Mouse (Mus musculus) CH12.LX (cell line): ENCODE data around the gene Cramp1l. TPM values are rescaled to one million over a fixed set of nuclear protein-coding genes. Genes with fewer than 3 reads are reported as not detected.

ENCODE experiments used
- DNase-seq: peaks from one replicate; pipeline ENCODE4 v3.0.0-alpha.2; 2013; ENCODE audit errors: extremely low read depth
- H3K27ac ChIP-seq: 2 replicates; pipeline ENCODE4 v1.5.1; 2012; ENCODE audit warnings: low read depth, mild to moderate bottlenecking, control low read depth, moderate library complexity; ENCODE audit not compliant: insufficient read depth
- H3K27me3 ChIP-seq: replicated peaks from 2 replicates; pipeline ENCODE3; 2012; ENCODE audit warnings: inconsistent platforms
- H3K36me3 ChIP-seq, 2 experiments: replicated peaks in 1 of 2; 2 replicates each; pipeline versions ENCODE3 to v1.6.1; 2012; ENCODE audit warnings: inconsistent platforms in 1 of 2, low read length in 1 of 2, mild to moderate bottlenecking in 1 of 2, mixed read lengths in 1 of 2, moderate library complexity in 1 of 2; ENCODE audit not compliant: control insufficient read depth in 1 of 2, insufficient read depth in 1 of 2
- H3K4me1 ChIP-seq, 2 experiments: 2 replicates each; pipeline ENCODE4 v1.6.1; 2012; ENCODE audit warnings: inconsistent platforms in 1 of 2, moderate library complexity in 1 of 2; ENCODE audit not compliant: insufficient read depth in 2 of 2, control insufficient read depth in 1 of 2
- H3K4me2 ChIP-seq: 2 replicates; pipeline ENCODE4 v1.6.1; 2012; ENCODE audit warnings: low read depth, mild to moderate bottlenecking, control low read depth; ENCODE audit not compliant: poor library complexity, insufficient read depth, severe bottlenecking
- H3K4me3 ChIP-seq, 3 experiments: fragments of 150-350 bp in 1 of 3; sonication (generic) in 1 of 3; replicated peaks in 1 of 3; 2 replicates each; pipeline versions ENCODE3 to v1.5.1; 2011 to 2012; ENCODE audit warnings: low read depth in 2 of 3, low read length in 2 of 3, mild to moderate bottlenecking in 2 of 3, moderate library complexity in 2 of 3, control low read depth in 1 of 3, improper control_type of control experiment in 1 of 3, inconsistent platforms in 1 of 3, mixed read lengths in 1 of 3; ENCODE audit not compliant: poor library complexity in 1 of 3
- H3K79me2 ChIP-seq: replicated peaks from 2 replicates; pipeline ENCODE4 v1.6.1; 2012; ENCODE audit warnings: mild to moderate bottlenecking, moderate library complexity; ENCODE audit not compliant: control insufficient read depth, poor library complexity, insufficient read depth, severe bottlenecking; ENCODE audit errors: extremely low read depth
- H3K9ac ChIP-seq: 2 replicates; pipeline ENCODE4 v1.6.1; 2012; ENCODE audit warnings: low read depth, mild to moderate bottlenecking, control low read depth, moderate library complexity; ENCODE audit not compliant: insufficient read depth
- H3K9me3 ChIP-seq: replicated peaks from 2 replicates; pipeline ENCODE3; 2012; ENCODE audit warnings: low read length, inconsistent platforms, mixed read lengths
- BHLHE40 ChIP-seq: IDR thresholded peaks from 2 replicates; pipeline ENCODE4 v1.6.1; 2011; ENCODE audit warnings: mild to moderate bottlenecking, low read depth, low read length, improper control_type of control experiment
- CHD1 ChIP-seq: IDR thresholded peaks from 2 replicates; pipeline ENCODE4 v1.6.1; 2012; ENCODE audit warnings: low read depth, low read length, improper control_type of control experiment, inconsistent platforms
- CHD2 ChIP-seq: IDR thresholded peaks from 2 replicates; pipeline ENCODE4 v1.6.1; 2011; ENCODE audit warnings: low read length, improper control_type of control experiment
- CTCF ChIP-seq, 2 experiments: IDR thresholded peaks in 1 of 2; conservative IDR thresholded peaks in 1 of 2; 2 replicates each; pipeline ENCODE4 v1.5.1; 2011 to 2012; ENCODE audit warnings: low read depth in 2 of 2, low read length in 2 of 2, improper control_type of control experiment in 1 of 2, inconsistent platforms in 1 of 2, mild to moderate bottlenecking in 1 of 2, moderate library complexity in 1 of 2
- E2F4 ChIP-seq: IDR thresholded peaks from 2 replicates; pipeline ENCODE4 v1.6.1; 2011; ENCODE audit warnings: low read depth, low read length, improper control_type of control experiment; ENCODE audit not compliant: insufficient replicate concordance
- ELF1 ChIP-seq: IDR thresholded peaks from 2 replicates; pipeline ENCODE4 v1.6.1; 2014; ENCODE audit warnings: low read depth, mild to moderate bottlenecking, inconsistent platforms, low read length, improper control_type of control experiment
- EP300 ChIP-seq: IDR thresholded peaks from 2 replicates; pipeline ENCODE4 v1.6.1; 2011; ENCODE audit warnings: low read length, improper control_type of control experiment
- ETS1 ChIP-seq: conservative IDR thresholded peaks from 2 replicates; pipeline ENCODE4 v1.6.1; 2012; ENCODE audit warnings: low read depth, mild to moderate bottlenecking, inconsistent platforms, low read length, improper control_type of control experiment, moderate library complexity
- GABPA ChIP-seq: IDR thresholded peaks from 2 replicates; pipeline ENCODE4 v1.6.1; 2012; ENCODE audit warnings: low read depth, low read length, improper control_type of control experiment, inconsistent platforms; ENCODE audit not compliant: insufficient replicate concordance
- IRF4 ChIP-seq: IDR thresholded peaks from 2 replicates; pipeline ENCODE4 v1.6.1; 2014; ENCODE audit warnings: low read depth, mild to moderate bottlenecking, inconsistent platforms, low read length, improper control_type of control experiment
- JUN ChIP-seq: IDR thresholded peaks from 2 replicates; pipeline ENCODE4 v1.6.1; 2011; ENCODE audit warnings: low read depth, mild to moderate bottlenecking, low read length, improper control_type of control experiment, moderate library complexity; ENCODE audit not compliant: insufficient read depth
- JUND ChIP-seq: conservative IDR thresholded peaks from 2 replicates; pipeline ENCODE4 v1.6.1; 2011; ENCODE audit warnings: low read depth, low read length, improper control_type of control experiment
- KAT2A ChIP-seq: IDR thresholded peaks from 2 replicates; pipeline ENCODE4 v1.6.1; 2012; ENCODE audit warnings: low read length, improper control_type of control experiment, inconsistent platforms; ENCODE audit not compliant: insufficient replicate concordance
- MAFK ChIP-seq: IDR thresholded peaks from 2 replicates; pipeline ENCODE4 v1.6.1; 2011; ENCODE audit warnings: low read length, improper control_type of control experiment; ENCODE audit not compliant: insufficient replicate concordance
- MAZ ChIP-seq: IDR thresholded peaks from 2 replicates; pipeline ENCODE4 v1.6.1; 2012; ENCODE audit warnings: low read depth, mild to moderate bottlenecking, inconsistent platforms, low read length, improper control_type of control experiment, moderate library complexity
- NELFE ChIP-seq: IDR thresholded peaks from 2 replicates; pipeline ENCODE4 v1.6.1; 2011; ENCODE audit warnings: low read depth, low read length, improper control_type of control experiment
- NRF1 ChIP-seq: IDR thresholded peaks from 2 replicates; pipeline ENCODE4 v1.6.1; 2014; ENCODE audit warnings: low read depth, mild to moderate bottlenecking, inconsistent platforms, low read length, improper control_type of control experiment, moderate library complexity
- PAX5 ChIP-seq: IDR thresholded peaks from 2 replicates; pipeline ENCODE4 v1.6.1; 2012; ENCODE audit warnings: low read length, inconsistent platforms, mixed read lengths
- POLR2A ChIP-seq: IDR thresholded peaks from 2 replicates; pipeline ENCODE4 v1.6.1; 2011; ENCODE audit warnings: low read depth, mild to moderate bottlenecking, improper control_type of control experiment, low read length
- POLR2AphosphoS2 ChIP-seq: IDR thresholded peaks from 2 replicates; pipeline ENCODE4 v1.6.1; 2011; ENCODE audit warnings: low read depth, low read length, improper control_type of control experiment
- RAD21 ChIP-seq: IDR thresholded peaks from 2 replicates; pipeline ENCODE4 v1.6.1; 2011; ENCODE audit warnings: low read depth, mild to moderate bottlenecking, low read length, improper control_type of control experiment, moderate library complexity
- RCOR1 ChIP-seq: conservative IDR thresholded peaks from 2 replicates; pipeline ENCODE4 v1.6.1; 2012; ENCODE audit warnings: low read depth, mild to moderate bottlenecking, inconsistent platforms, low read length, improper control_type of control experiment
- SIN3A ChIP-seq: IDR thresholded peaks from 2 replicates; pipeline ENCODE4 v1.6.1; 2012; ENCODE audit warnings: low read length, improper control_type of control experiment, inconsistent platforms
- SMC3 ChIP-seq: IDR thresholded peaks from 2 replicates; pipeline ENCODE4 v1.6.1; 2011; ENCODE audit warnings: low read depth, low read length, improper control_type of control experiment
- TBP ChIP-seq: conservative IDR thresholded peaks from 2 replicates; pipeline ENCODE4 v1.6.1; 2011; ENCODE audit warnings: low read depth, low read length, improper control_type of control experiment
- TCF12 ChIP-seq: IDR thresholded peaks from 2 replicates; pipeline ENCODE4 v1.6.1; 2014; ENCODE audit warnings: low read depth, mild to moderate bottlenecking, inconsistent platforms, low read length, improper control_type of control experiment
- UBTF ChIP-seq: IDR thresholded peaks from 2 replicates; pipeline ENCODE4 v1.6.1; 2012; ENCODE audit warnings: low read depth, mild to moderate bottlenecking, inconsistent platforms, low read length, improper control_type of control experiment, moderate library complexity
- USF1 ChIP-seq: IDR thresholded peaks from 2 replicates; pipeline ENCODE4 v1.6.1; 2014; ENCODE audit warnings: low read depth, mild to moderate bottlenecking, inconsistent platforms, low read length, improper control_type of control experiment
- USF2 ChIP-seq: conservative IDR thresholded peaks from 2 replicates; pipeline ENCODE4 v1.6.1; 2011; ENCODE audit warnings: low read depth, low read length, improper control_type of control experiment
- ZC3H11A ChIP-seq: IDR thresholded peaks from 2 replicates; pipeline ENCODE4 v1.6.1; 2012; ENCODE audit warnings: low read depth, mild to moderate bottlenecking, inconsistent platforms, low read length, improper control_type of control experiment
- ZMIZ1 ChIP-seq: IDR thresholded peaks from 2 replicates; pipeline ENCODE4 v1.6.1; 2012; ENCODE audit warnings: low read depth, mild to moderate bottlenecking, inconsistent platforms, low read length, improper control_type of control experiment
- dilution Hi-C: fragments of 300-500 bp; cut with MboI; formaldehyde crosslinking; loops from 2 replicates; pipeline ENCODE4 v1.14.3; 2020; ENCODE audit warnings: low sequenced_read_pairs; ENCODE audit not compliant: extremely low pct_unique_long_range_greater_than_20kb, extremely low pct_ligation_motif_present
- in situ Hi-C: fragments of 300-500 bp; cut with MboI; formaldehyde crosslinking; loops from 3 replicates; pipeline ENCODE4 v1.14.3; 2019; ENCODE audit warnings: low sequenced_read_pairs, low pct_ligation_motif_present, low pct_unique_long_range_greater_than_20kb, mixed read lengths
- polyA plus RNA-seq: library from polyadenylated mRNA; unstranded; fragments of >175 nt; gene quantifications from 2 replicates; pipeline ENCODE4 v1.2.1, GENCODE M21; 2012; ENCODE audit warnings: low read depth; ENCODE audit not compliant: insufficient read length
- total RNA-seq, 2 experiments: library from RNA; depleted of rRNA; stranded (reverse); fragments of 300-350 nt in 1 of 2; fragments of >200 nt in 1 of 2; gene quantifications; 2 replicates each; pipeline ENCODE4 v1.2.3; 2012 to 2014

Cramp1l gene
- total and polyA plus RNA-seq, 3 experiments, result 2.1 to 6.9 (median 4.3) TPM

- TF ChIP-seq E2F4 (no peak), TCF12 (peak; percentile 14; the same call in 1 of the 2 replicates), ZMIZ1 (no peak), EP300 (0 out of 2 replicates have a peak, but pooled peaks have one; percentile 2), GABPA (no peak), ELF1 (0 out of 2 replicates have a peak, but pooled peaks have one; percentile 5), JUND (peak; percentile 54; the same call in 1 of the 2 replicates), BHLHE40 (peak; percentile 10; the same call in 1 of the 2 replicates)
- H3K27me3 ChIP-seq, result no peaks in the 10 kb centered on the region
- H3K4me1 ChIP-seq, result peaks cover 30 to 61% of the 10 kb centered on the region in 2 experiments
- in situ Hi-C loops, result no loop called here
- dilution Hi-C loops, result no loop called here
- H3K4me3 ChIP-seq, result peak overlapping the region in 2 of 3 experiments; percentile 28 to 51
- peak overlapping the region; percentile 75 for H3K4me2 ChIP-seq
- no peaks in the 10 kb centered on the region for H3K79me2 ChIP-seq
- peak; percentile 81 for DNase-seq
- 0 out of 2 replicates have a peak overlapping the region, but pooled peaks have one; percentile 7 for H3K9ac ChIP-seq
- no peaks in the 10 kb centered on the region for H3K9me3 ChIP-seq
- peaks cover 18 to 47% of the 10 kb centered on the region in 2 experiments for H3K36me3 ChIP-seq
- peak overlapping the region; percentile 84 for H3K27ac ChIP-seq
These were observed 29.7 kb upstream of the Cramp1l start for GRCm38 (mm10) chr17:25045281-25045680.

GRCm38 (mm10) chr17:25044879-25045278, 29.3 kb upstream of the Cramp1l start:
- Histone ChIP-seq H3K4me1 (peaks cover 30 to 57% of the 10 kb centered on the region in 2 experiments), H3K9ac (no peak overlapping the region), H3K4me3 (peak overlapping the region; percentile 3 to 53 (median 36)), H3K27me3 (no peaks in the 10 kb centered on the region), H3K79me2 (no peaks in the 10 kb centered on the region), H3K27ac (peak overlapping the region; percentile 88), H3K4me2 (peak overlapping the region; percentile 45), H3K36me3 (peaks cover 14 to 43% of the 10 kb centered on the region in 2 experiments), H3K9me3 (no peaks in the 10 kb centered on the region)
- DNase-seq, result peak; percentile 84
- in situ Hi-C loops, result no loop called here
- dilution Hi-C loops, result no loop called here
- peak; percentile 66 for TF ChIP-seq IRF4
- TF ChIP-seq TBP, result 0 out of 2 replicates have a peak, but pooled peaks have one; percentile 28
- no peak; the same call in 1 of the 2 replicates for TF ChIP-seq NELFE
- TF ChIP-seq USF1, result no peak
- TF ChIP-seq EP300, result peak; percentile 69; the same call in 1 of the 2 replicates
- peak; percentile 64 for TF ChIP-seq ETS1
- no peak for TF ChIP-seq PAX5
- peak; percentile 63; the same call in 1 of the 2 replicates for TF ChIP-seq ELF1
- peak; percentile 12; the same call in 1 of the 2 replicates for TF ChIP-seq RAD21
- no peak for TF ChIP-seq MAFK
- TF ChIP-seq CHD2, result no peak
- no peak for TF ChIP-seq NRF1
- no peak for TF ChIP-seq SMC3
- no peak for TF ChIP-seq ZC3H11A
- TF ChIP-seq USF2, result no peak
- no peak for TF ChIP-seq KAT2A
- no peak for TF ChIP-seq RCOR1
- TF ChIP-seq POLR2A, result no peak; the same call in 1 of the 2 replicates
- TF ChIP-seq JUN, result no peak
- 0 out of 2 replicates have a peak, but pooled peaks have one; percentile 38 for TF ChIP-seq SIN3A
- TF ChIP-seq CTCF (conservative IDR thresholded peaks at IDR 0.05 in 1 of 2, IDR thresholded peaks at IDR 0.05 in 1 of 2; ENCODE audit: low read depth in 2 of 2, low read length in 2 of 2), result no peak
- TF ChIP-seq ZMIZ1, result no peak
- TF ChIP-seq JUND, result no peak
- TF ChIP-seq TCF12, result no peak
- 0 out of 2 replicates have a peak, but pooled peaks have one; percentile 41 for TF ChIP-seq MAZ
- no peak for TF ChIP-seq UBTF
- TF ChIP-seq POLR2AphosphoS2, result no peak
- TF ChIP-seq BHLHE40, result peak; percentile 32; the same call in 1 of the 2 replicates
- TF ChIP-seq CHD1, result no peak
